Mouse (Mus musculus) olfactory bulb, adult 2 months (tissue): Measurements from ENCODE around the gene Scaf11.

Source experiments
- CTCF ChIP-seq: fragments of 200-500 bp; IDR thresholded peaks from 2 replicates; pipeline ENCODE4 v1.5.1; 2012; ENCODE audit warnings: low read depth, mild to moderate bottlenecking, low read length, moderate library complexity; ENCODE audit not compliant: insufficient read depth
- POLR2A ChIP-seq: fragments of 200-500 bp; IDR thresholded peaks from 2 replicates; pipeline ENCODE4 v1.6.1; 2012; ENCODE audit warnings: mild to moderate bottlenecking, low read depth, low read length, moderate library complexity; ENCODE audit not compliant: insufficient read depth

DNA sequence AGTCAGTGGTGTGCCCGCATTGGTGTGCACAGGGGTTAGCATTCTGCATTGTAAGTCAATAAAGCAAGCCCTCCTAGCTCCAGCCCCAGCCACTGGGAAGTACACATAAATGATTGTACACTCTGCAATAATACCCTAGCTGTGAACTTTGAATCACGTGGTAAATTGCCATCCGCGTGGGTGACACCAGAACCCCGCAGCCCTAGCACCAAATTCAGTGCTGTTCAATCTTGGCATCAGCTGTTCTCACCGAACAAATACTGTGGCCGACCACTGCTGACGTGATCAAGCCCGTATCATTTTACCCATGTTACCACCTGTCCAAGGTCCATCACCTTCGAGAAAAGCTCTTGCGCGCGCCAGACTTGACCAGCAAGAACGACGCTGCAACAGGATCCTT is 3.2 kb upstream of the Scaf11 start:
- TF ChIP-seq CTCF (no peak), POLR2A (no peak)
